In genomic region chr14:62324943-62325342, GRCm38 (mm10) we compare ENCODE assay signal across 28 mouse cellular contexts. TPM values are rescaled to one million over a fixed set of nuclear protein-coding genes. Genes with fewer than 3 reads are reported as not detected.
"Had no signal": no experiment of that assay in that cellular context is flagged by ENCODE, and none has a peak within 500 bp of the region (broad histone marks: within the 10 kb centered on the region; RNA-seq: fewer than 3 reads in every experiment).

No protein-coding gene starts in this region.

- H3K9ac ChIP-seq: embryonic facial prominence, embryonic 12.5 days; embryonic facial prominence, embryonic 13.5 days; embryonic facial prominence, embryonic 15.5 days; forebrain, embryonic 12.5 days; forebrain, embryonic 13.5 days; forebrain, embryonic 15.5 days; forebrain, postnatal 0 days had no signal

- H3K27me3 ChIP-seq: embryonic facial prominence, embryonic 12.5 days; embryonic facial prominence, embryonic 13.5 days; embryonic facial prominence, embryonic 15.5 days; forebrain, embryonic 12.5 days; forebrain, embryonic 13.5 days; forebrain, embryonic 15.5 days had no signal

- H3K4me3 ChIP-seq: embryonic facial prominence, embryonic 10.5 days; embryonic facial prominence, embryonic 12.5 days; embryonic facial prominence, embryonic 13.5 days; embryonic facial prominence, embryonic 15.5 days; erythroblast, embryonic 14.5 days; forebrain, embryonic 10.5 days; forebrain, embryonic 12.5 days; forebrain, embryonic 13.5 days; forebrain, embryonic 15.5 days; gastrocnemius, adult 2 months; heart, adult 2 months had no signal

- ATAC-seq: forebrain, embryonic 13.5 days; forebrain, embryonic 14.5 days; forebrain, embryonic 15.5 days; forebrain, embryonic 16.5 days; forebrain, postnatal 0 days had no signal

- H3K4me2 ChIP-seq: embryonic facial prominence, embryonic 12.5 days; embryonic facial prominence, embryonic 13.5 days; embryonic facial prominence, embryonic 15.5 days; forebrain, embryonic 12.5 days; forebrain, embryonic 13.5 days; forebrain, embryonic 15.5 days had no signal

- DNase-seq: cerebellum, adult 2 months; cerebellum, adult 8-10 months; cerebellum, adult 9-10 months; cerebellum, adult 9-11 months; cerebellum, postnatal 10 days; cerebellum, postnatal 14 days; cerebellum, postnatal 25 days; cerebellum, postnatal 36 days; embryo, embryonic 11 days; forebrain, postnatal 0 days; gastrocnemius, adult 2 months; gastrocnemius, postnatal 10 days; gastrocnemius, postnatal 14 days; gastrocnemius, postnatal 25 days; gastrocnemius, postnatal 36 days; heart, adult 18-20 months; heart, adult 2 months had no signal

- H3K9me3 ChIP-seq: embryonic facial prominence, embryonic 10.5 days; embryonic facial prominence, embryonic 12.5 days; embryonic facial prominence, embryonic 13.5 days; embryonic facial prominence, embryonic 15.5 days; forebrain, embryonic 10.5 days; forebrain, embryonic 12.5 days; forebrain, embryonic 13.5 days; forebrain, embryonic 15.5 days had no signal

- H3K27ac ChIP-seq: embryonic facial prominence, embryonic 10.5 days; embryonic facial prominence, embryonic 12.5 days; embryonic facial prominence, embryonic 13.5 days; embryonic facial prominence, embryonic 15.5 days; forebrain, embryonic 10.5 days; forebrain, embryonic 12.5 days; forebrain, embryonic 13.5 days; forebrain, embryonic 15.5 days; gastrocnemius, adult 2 months; heart, adult 2 months had no signal

- H3K36me3 ChIP-seq: embryonic facial prominence, embryonic 10.5 days; embryonic facial prominence, embryonic 12.5 days; embryonic facial prominence, embryonic 13.5 days; embryonic facial prominence, embryonic 15.5 days; forebrain, embryonic 10.5 days; forebrain, embryonic 12.5 days; forebrain, embryonic 15.5 days had no signal

RNA-seq across cellular contexts. Expression of gene Dleu7, which starts 32.1 kb away (rescaled TPM):
- polyA plus RNA-seq: erythroblast, embryonic 14.5 days had no signal
